Mouse (Mus musculus): ENCODE measurements around the gene Kdelc1.

The Kdelc1 gene

DNA sequence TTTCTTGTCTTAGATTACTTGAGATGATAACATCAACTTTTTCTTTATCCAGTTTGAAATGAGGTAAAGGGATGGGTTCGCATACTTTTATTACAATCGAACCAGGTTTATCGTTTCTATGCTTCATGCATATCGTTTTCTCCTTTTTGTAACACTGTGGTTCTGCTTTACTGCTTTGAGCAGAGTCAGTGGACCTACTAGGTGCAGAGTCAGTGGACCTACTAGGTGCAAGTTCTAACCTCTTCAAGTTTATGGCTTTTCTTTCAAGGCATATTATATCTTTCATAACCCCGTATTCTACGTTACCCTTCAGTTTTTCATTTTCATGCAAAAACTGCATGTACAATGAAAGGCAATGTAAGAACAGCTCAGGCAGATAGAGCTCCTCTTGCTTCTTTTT lies 55.2 kb downstream of the Kdelc1 start:
- no peak for ATAC-seq (ENCODE audit: low TSS enrichment)

DNA sequence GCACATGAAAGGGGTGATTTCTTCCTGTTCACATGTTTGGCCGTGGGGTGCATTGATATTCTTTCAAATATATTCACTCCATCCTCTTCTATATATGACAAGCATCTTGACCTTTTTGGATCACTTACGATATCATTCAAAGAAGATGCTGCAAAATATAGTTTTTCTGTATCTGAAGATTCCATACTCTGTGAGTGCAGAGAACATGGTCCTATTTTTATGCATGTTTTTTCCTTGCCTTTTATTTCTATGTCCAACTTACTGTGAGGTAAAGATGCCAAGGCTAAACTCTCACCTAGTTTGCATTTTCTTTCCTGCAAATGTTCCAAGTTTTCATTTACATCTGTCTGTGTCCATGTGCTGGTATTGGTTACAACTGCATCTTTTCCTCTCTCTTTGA lies 56.8 kb downstream of the Kdelc1 start, which contains the start of gene Gm8251:
Gene Gm8251, minus strand, starts transcription at position 101 of the 400 bp plus-strand sequence.
- ATAC-seq (ENCODE audit: low TSS enrichment), result no peak

DNA sequence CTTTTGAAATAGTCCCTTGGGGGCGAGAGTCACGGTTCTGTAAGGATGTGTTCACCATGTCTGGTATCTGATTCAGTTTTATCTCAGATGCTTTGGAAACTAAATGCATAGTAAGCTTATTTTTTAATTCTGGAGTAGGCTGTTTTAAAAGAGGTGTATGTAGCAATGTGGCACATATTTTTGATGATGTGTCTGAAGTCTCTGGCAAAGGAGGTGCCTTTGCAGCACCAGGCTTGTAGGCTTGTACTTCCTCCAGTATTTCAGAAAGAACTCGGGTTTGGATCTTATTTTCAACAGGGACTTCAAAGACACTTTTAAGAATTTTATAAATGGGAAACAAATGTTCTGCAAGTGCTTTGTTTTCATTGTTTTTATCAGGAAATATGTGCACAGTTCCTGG lies 60.8 kb downstream of the Kdelc1 start:
- peak; percentile 92 for ATAC-seq (ENCODE audit: low TSS enrichment)

All from frontal cortex, adult (tissue).